Mouse (Mus musculus): ENCODE measurements around the gene Cnpy1.

Cnpy1 gene

DNA sequence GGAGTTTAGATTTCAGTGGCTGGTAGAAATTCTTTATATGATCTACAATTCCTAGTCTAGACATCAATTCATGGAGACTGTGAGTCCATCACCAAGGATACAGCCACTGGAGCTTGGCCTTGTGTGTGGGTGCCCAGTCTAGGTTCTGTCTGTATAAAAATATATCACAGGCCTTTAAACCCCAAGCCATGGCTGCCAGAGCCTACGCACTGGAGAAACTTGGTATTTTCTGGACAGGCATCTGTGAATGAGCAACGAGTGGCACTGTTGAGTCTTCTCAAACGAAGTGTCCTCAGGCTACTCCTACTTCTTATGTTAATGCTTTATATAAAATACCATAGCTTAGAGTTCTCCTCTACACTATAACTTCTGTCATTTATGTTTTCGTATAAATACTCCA, 4.2 kb downstream of the Cnpy1 start:
- in situ Hi-C loops (cut with MboI, MseI) = no loop called here

DNA sequence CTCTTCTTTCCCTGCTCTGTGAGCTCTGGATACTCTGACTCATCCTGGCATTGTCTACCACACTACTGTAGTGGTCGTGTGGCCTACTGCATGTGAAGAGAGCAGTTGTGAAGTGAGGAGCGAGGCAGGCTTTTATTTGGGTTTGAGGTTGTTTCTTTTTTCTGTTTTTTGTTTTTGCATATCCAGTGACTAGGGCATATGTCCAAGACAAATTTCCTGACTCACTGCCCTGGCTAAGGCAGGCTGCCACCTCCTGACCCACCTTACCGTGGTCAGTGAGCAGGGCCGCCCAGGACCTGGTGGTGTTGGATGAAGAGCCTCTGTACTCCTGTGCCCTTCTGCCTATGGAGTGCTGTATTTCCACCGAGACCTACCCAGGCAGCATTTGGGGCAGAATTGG, 5.8 kb downstream of the Cnpy1 start:
- in situ Hi-C loops (cut with MboI, MseI) = no loop called here

DNA sequence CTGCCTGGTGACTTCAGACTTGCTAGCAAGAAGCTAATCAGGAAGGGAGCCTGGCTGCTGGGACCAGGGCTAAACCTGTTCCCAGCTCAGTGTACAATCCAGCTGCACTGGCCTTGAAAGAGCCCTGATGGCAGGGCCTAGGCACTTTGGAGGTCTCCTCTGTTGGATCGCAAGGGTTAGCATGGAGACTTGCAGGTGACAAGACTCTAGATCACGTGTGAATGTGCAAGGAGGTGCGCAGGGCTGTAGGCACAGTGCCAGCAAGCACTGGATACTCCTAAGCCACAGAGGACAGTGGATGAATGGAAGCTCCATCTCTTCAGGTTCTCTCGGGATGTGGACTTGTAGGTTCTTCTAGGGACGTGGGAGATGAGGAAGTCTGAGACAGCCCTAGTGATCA, 6.7 kb downstream of the Cnpy1 start:
- in situ Hi-C loops (cut with MboI, MseI) = no loop called here

DNA sequence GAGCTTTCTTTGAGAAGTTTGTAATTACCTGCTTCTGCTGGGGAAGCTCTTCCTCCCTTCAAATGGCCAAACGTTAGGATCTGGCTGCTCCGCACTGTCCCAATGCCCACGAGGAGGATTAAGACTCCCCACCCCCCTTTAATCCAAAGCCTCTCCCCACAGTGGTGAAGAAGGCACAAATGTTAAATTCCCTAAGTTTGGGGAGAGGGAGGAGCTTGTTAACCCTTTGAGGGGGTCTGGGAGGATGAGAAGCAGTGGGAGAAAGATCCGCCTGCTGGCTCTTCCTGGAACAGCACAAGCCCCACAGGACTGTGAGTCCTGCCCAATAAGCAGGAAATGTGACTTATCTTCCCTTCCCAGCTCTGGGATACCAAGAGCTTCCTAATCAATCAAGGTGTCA, 7.5 kb downstream of the Cnpy1 start:
- in situ Hi-C loops (cut with MboI, MseI) = no loop called here

DNA sequence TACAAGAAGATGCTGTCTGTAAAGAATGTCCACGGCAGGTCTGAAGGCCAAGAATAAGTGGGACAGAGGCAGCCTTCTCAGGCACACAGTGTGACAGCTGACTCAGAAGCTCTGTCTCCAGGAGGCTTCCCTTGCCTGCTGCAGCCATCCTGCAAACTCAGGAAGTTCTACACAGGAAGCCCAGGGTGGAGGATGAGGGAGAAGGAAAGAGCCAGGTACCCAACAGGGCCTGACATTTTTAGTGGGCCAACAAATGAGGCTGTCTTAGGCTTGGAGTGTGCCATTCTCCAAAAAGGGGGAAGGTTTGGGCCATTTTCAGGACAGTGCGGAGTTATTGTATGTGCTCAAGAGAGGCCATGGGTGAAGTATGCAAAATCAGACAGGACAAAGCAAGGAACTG, 7.9 kb downstream of the Cnpy1 start:
- in situ Hi-C loops (cut with MboI, MseI) = no loop called here

DNA sequence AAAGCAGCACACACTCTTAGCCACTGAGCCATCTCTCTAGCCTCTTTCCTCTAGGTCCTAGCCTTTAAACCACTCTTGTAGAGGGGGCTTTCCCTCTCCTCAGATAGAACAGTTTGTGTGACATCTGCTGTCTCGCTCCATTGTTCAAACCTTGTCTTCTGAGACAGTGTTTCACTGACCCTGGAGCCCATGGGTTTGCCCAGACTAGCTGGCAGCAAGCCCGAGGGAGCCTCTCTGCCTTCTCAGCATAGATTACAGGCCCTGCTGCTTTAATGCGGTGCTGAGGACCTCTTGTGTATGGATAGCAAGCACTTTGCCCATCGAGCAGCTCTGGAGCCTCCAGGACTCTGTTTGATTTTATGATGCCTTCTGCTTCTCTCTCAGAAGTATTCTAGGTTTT, 8.6 kb downstream of the Cnpy1 start:
- in situ Hi-C loops (cut with MboI, MseI) = no loop called here

DNA sequence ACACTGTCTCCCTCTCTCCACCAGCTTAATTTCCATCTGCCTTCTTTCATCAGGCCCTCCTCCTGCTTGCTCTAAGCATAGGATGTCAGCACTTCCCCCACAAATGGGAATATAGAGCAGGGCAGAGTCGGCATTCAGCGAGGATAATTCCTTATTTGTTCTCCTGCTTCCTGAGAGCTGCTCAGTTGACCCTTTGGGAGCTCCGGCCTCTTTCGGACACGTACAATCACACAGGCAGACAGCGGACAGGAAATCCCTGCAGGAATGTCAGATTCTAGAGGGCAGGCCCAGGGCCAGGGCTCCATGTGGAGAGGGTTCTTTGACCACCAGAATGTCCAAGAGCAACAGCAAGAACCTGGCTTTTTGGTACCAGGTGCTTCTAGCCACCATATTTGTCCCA, 9.5 kb downstream of the Cnpy1 start:
- in situ Hi-C loops (cut with MboI, MseI) = no loop called here

DNA sequence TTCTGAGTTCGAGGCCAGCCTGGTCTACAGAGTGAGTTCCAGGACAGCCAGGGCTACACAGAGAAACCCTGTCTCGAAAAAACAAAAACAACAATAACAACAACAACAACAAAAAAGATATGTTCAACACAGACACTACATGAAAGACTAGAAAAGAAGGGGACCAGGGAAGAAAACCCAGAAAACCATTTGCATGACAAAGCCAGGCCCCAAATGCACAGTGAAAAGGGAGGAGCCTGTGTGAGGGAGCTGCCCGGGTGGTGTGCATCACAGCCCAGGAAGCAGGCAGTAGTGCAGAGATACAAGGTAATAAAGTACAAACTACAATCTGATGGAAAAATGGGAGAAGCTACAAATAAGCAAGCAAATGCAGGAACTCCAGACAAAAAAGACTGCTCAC, 13.5 kb downstream of the Cnpy1 start:
- in situ Hi-C loops (cut with MboI, MseI) = no loop called here

DNA sequence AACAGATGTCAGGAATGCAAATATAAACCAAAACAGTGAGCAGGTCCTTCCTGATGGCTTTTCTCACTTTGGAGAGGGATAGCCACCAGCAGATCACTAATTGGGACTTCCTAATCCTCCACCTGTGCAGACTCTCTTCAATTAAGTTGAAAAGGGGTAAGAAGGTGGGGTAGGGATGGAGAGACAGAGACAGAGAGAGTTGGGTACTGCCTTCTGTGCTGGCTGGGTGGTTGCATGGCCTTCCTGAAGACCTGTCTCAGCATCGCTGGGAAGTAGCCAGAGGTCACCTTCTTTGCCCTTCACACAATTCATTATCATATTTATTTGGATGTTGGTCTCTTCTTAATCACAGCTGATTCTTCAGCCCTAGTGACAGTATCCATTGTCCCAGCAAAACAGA, 26.0 kb downstream of the Cnpy1 start:
- in situ Hi-C loops (cut with MboI, MseI) = no loop called here

DNA sequence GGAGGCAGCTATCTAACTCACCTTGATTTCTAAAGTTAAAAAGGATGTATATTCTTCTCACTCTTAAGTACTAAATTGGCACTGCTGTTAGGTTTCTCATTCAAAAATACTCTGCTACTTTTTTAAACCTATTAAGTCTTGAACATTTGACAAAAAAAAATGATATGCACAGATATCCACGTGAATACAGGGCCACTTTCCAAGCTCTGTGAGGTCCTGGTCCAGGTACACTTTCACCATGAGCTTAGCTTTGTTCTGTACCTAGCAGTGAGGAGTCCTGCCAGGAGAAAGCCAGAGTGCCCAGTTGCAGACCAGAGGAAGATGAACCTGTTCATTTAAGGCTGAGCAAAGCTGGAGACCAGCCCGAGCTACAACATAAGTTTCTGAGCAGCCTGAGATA, 32.2 kb downstream of the Cnpy1 start:
- in situ Hi-C loops (cut with MboI, MseI) = no loop called here

DNA sequence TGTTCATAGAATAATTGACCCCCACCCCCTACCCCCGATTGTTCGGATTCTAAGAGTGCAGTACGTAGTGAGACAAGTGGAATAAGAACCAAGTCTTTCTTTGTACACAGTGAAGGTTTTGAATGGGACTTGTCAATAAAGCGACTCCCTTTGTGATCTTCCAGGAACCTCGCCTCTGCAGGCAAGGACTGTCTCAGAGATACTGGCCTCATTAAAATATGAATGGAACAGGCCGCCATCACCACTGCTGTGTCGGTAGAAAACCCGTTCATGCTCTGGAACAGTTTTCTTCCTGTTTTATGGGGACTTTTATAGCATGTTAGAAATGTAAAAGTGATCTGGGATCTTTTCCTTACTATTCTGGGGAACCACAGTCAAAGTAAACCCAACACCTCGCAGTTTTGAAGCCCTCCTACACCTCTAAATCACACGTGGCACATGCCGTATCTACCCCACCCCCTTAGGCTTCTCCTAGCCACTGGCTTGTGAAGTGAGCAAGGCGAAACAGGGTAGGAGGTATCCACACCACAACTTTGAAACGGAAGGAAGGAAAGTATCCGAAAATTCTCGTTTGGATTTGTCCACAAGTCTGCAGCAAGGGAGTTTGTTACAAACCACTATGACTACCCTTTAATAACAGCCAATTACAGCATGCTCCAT, 33.8 kb downstream of the Cnpy1 start:
- in situ Hi-C loops (cut with MboI, MseI) = no loop called here

DNA sequence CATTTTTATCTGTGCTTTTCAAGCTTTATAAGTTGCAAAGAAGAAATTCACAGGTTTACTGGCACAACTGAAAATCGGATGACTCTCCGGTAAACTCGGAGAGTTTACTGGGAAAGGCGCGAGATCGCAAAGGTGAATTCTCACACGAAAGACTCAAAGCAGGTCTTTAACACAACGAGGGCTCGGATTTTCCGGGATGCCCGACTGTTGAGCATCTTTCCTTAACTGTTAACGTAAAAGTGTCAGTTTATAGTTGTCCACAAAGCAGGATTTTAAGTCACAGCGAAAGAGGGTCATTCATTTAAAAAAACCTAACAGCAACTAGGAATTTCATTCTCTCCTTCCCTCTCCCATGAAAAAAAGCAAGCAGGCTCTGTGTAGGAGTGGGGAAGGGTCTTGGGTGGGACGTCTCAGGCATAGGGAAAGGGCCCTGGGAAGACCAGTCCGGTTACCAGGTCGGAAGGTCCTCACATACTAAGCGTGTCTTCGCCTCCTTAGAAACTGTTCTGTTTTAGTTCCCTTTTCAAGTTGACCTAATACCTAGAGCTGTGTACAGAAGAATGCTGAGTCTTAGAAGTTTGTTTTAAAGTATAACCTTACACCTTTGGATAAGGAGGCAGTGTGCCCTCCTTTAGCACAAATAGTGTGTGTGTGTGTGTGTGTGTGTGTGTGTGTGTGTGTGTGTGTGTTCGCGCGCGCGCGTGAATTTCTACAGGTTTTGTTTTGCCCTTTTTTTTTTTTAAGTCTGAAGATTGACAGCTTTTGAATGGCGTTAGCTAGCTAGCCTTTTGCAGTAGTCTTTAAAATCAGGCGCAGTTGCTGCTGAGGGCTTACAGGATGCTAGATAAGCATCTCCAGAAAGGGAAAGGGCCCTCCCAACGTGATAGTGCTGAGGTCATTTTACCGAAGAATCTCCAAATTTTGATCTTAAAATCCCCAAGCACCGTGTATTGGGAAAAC, 34.7 kb downstream of the Cnpy1 start:
- in situ Hi-C loops (cut with MboI, MseI) = no loop called here

DNA sequence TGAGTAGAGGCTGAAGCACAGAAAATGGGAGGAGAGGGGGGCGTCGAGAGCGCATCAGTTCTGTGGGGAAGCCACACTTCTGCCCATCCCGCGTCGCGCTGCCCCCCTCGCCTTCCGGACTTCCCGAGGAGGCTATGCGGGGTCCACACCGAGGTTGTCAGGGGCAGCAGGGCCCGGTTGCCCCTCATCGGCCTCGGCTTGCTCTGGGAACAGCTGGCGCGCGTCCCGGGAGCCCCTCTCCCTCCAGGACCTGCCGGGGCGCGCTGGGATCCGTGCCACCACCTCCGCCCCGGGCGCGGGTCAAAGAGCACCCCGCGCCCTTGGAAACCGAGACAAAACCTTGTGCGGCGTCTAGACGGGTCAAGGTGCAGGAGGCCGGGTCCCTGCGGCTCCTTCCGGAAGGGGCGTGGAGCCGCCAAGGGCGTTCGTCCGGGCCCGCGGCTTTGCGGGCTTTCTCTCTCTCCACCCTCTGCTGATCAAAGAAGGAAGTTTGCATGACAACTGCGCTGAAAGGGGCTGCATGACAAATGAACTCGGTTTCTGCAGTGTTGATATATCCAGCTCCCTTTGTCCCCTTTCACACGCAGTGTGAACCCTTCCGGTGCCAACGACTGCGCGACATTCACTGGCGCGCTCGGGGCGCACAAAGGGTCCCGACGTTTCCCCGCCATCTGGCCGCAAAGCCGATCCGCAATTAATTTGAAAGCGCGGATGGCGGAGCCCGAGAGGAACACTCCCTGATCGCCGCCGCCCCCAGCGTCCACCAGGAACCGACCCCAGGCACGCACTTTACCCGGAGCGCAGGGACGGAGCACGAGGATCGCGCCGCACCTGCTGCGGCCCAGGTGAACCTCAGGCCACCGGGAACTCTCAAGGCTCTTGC, 35.8 kb downstream of the Cnpy1 start:
- in situ Hi-C loops (cut with MboI, MseI) = no loop called here

DNA sequence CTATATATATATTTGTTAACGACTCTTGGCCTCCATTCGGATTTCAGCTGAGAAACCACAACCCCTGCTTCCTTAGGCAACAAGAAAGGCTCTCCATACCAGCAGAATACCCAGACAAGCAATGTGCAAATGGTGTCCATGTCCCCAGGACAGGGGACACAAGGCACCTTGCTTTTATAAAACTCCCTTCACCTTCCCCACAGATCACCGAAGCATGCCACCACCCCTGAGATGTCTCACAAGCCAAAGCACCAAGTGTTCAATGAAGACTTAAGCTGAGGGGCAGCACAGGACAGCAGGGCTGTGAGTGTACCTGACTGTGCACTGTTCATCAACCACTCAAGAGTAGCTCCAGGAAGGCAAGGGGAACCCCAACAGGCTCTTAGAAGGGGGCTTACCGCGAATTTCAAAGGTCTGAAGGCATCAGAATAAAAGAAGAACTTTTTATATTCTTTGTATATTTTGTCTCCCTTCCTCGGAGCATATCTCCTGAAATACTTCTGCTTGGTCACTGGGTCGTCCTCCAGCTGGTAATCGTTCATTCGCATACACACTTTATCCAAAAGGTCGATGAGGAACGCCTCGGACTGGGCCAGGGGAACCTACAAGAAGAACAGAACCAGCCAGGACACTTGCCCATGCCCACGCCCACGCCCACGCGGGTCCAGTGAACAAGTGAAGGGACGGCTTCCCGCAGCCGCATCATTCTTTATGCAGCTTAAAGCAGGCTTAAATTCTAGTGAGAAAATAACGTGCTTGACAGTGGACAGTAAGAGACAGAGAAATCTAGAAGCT, 36.7 kb downstream of the Cnpy1 start:
- in situ Hi-C loops (cut with MboI, MseI) = no loop called here

DNA sequence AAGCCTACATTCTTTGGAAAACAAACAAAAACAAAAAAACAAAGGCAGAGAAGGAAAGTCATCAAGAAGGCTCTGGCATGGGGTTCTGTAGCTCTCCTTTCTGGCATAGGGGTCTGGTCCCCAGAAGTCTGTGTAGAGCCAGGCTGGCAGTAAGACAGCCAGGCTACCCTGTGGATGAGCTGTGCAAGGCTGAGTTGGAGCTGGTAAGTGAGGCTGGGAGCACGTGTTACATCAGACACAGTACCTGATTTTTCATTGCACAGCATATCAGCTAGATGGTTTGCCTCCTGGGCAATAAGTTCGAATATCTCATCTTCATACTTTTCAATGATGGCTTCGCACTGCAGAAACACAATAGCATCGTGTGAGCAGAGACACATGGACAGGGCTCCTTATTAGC, 38.6 kb downstream of the Cnpy1 start:
- in situ Hi-C loops (cut with MboI, MseI) = no loop called here

DNA sequence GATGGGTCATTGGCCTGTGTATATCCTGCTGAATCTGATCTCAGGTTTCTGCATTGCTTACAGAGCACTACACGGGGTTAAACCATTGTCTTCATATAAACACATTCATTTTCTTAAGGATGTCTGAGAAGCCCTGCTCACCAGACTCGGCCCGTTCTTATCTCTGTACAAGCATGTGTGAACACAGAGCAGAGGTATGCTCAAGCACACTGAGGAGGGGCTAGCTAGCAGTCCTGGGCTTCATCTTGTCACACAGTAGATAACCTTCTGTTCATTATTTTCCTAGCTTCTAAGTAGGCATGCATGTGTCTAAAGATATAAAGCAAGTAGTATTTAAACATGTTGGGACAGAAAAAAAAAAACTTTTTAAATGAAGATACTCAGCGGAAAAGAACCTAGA, 39.2 kb downstream of the Cnpy1 start:
- in situ Hi-C loops (cut with MboI, MseI) = no loop called here

DNA sequence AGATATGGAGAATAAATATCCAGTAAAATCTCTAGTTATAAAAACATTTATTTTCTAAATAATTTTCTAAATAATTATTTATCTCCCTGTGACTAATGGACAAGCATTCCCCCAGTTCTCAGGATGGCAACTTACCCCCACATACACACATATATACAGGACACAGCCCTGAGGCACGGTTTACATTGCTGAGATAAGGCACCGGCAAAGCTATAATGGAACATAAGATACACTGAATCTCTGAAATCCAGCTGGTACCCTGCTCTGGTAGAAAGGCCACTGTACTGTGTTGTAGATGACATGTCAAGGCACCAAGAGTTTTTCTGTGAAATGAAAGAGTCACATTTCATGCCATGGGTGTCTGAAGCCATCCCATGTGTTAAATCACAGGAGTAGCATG, 40.9 kb downstream of the Cnpy1 start:
- in situ Hi-C loops (cut with MboI, MseI) = no loop called here

DNA sequence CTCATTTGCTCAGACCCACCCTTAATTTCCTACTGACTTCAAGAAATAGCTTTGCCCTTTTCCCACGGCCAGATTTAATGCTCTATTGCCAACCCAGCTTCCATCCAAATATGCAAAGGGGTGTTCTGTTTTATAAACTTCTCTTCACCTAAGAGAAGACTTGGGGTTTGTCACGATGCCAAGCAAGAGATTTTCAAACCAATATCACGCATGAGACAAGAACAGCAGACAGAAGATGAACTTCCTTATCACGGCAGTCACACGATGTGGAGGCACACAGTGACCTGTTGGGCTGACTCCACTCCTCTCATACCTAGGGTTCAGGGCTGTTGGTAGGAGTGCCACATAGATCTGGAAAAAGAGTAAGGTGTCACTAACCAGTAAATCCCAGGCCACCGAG, 42.5 kb downstream of the Cnpy1 start:
- in situ Hi-C loops (cut with MboI, MseI) = no loop called here

DNA sequence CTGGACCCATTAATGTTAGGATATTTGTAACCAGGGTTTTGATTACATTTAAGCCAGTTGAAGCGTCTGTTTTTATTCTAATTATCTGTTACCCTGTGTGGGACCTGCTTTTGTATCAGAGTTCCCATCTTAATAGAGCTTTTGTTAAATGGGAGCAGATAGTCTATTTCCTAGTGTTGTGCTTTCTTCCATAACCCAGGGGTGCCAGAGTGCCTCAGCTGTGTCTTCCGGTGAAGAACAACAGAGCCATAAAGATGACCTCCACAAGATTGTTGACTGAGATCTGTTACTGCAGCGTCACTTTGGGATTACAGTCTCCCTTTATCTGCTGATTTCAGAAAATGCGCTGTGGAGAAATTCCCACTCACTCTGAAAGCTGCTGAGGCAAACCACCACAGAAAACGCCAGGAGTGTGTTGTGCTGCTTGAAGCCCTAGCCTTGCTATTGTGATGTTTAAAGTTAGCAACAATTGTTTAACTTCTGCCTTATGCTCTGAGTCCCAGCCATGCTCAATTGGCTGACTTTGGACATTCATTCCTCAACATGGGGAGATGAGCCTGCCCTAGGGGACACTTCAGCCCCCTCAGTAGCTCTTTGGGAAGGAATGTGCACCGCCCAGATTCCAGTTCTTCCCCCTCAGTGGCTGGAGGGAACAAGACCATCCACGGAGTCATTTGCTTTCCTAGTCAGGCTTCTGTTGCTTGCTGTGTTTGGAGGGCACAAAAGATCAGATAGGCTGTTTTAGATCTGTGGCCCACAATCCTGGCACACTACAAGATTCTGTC, 46.3 kb downstream of the Cnpy1 start:
- in situ Hi-C loops (cut with MboI, MseI) = no loop called here

DNA sequence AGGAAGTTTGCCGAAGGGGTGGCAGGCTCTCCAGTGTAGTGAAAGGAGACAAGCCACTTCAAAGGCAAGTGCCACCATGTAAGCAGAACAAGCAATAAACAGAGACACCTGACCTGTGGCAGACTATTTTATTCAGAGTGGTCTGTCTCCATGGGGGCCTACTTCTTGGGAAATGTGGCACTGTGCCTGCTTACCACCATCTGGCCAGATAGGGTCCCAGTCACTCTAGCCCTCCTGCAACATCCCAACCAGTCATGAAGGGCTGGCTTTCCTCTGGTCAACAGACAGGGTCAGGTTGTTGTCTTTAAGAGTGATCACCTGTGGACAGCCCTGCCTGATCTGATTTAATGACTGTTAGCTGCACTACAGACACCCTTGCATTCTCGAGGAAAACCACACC, 50.1 kb downstream of the Cnpy1 start:
- in situ Hi-C loops (cut with MboI, MseI) = no loop called here

DNA sequence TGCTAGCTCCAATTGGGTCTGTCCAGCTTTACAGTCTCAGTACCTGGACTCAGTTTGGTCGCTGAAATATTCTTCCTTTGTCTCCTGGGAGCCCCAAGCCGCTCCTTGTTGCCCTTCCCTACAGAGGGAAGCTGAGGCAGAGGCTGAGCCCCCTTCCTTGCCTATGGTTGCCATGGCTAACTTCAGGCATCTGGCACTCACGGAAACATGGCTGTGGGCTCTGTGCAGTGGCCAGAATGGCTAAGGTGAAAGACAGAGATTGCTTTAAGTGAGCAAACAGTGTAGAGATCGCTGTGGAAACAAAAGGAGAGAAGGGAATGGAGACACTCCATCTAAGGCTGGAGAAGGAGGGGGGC, 53.5 kb downstream of the Cnpy1 start:
- in situ Hi-C loops (cut with MboI, MseI) = no loop called here
